Mouse (Mus musculus) cortical plate, adult 2 months (tissue): ENCODE data around the gene Plet1. TPM values are rescaled to one million over a fixed set of nuclear protein-coding genes. Genes with fewer than 3 reads are reported as not detected.

Experiments
- H3K27ac ChIP-seq: fragments of 200-500 bp; 2 replicates; pipeline ENCODE4 v1.5.1; 2012; ENCODE audit warnings: low read length, control low read depth, inconsistent platforms; ENCODE audit not compliant: insufficient read depth
- H3K4me1 ChIP-seq: fragments of 200-500 bp; 2 replicates; pipeline ENCODE4 v1.6.1; 2011; ENCODE audit warnings: low read length; ENCODE audit not compliant: control insufficient read depth, insufficient read depth
- H3K4me3 ChIP-seq: fragments of 200-500 bp; 2 replicates; pipeline ENCODE4 v1.5.1; 2011; ENCODE audit warnings: mild to moderate bottlenecking, low read length, control low read depth; ENCODE audit not compliant: insufficient read depth
- CTCF ChIP-seq: fragments of 200-500 bp; IDR thresholded peaks from 2 replicates; pipeline ENCODE4 v1.5.1; 2011; ENCODE audit warnings: mild to moderate bottlenecking, control low read depth, low read length; ENCODE audit not compliant: insufficient read depth; ENCODE audit errors: extremely low read depth
- POLR2A ChIP-seq: fragments of 200-500 bp; IDR thresholded peaks from 2 replicates; pipeline ENCODE4 v1.6.1; 2011; ENCODE audit warnings: mild to moderate bottlenecking, low read length, control low read depth; ENCODE audit not compliant: insufficient read depth; ENCODE audit errors: extremely low read depth
- polyA plus RNA-seq: library from polyadenylated mRNA; depleted of rRNA; stranded (reverse); fragments of >200 nt; gene quantifications from 2 replicates; pipeline ENCODE4 v1.2.3, GENCODE M21; 2012

Plet1 gene
- polyA plus RNA-seq, 1 experiment = 0.13 TPM

DNA sequence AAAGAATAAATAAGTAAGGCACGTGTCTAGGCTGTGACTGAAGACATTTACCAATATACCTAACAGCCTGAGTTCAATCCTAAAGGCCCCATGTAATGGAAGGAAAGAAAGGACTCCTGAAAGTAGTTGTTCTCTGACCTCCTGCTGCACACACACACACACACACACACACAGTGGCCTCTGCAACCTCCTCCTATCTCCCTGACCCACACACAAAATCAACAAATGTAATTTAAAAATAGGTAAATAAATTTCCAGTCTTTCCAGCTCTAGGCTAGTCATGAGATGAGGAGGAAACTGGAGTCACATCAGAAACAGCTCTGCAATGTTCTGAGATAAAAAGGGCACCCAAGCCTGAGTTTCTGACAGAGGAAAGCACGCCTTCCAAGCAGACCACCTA, 548 bp upstream of the Plet1 start:
- H3K27ac ChIP-seq = no peak overlapping the region
- no peak for TF ChIP-seq CTCF
- no peak for TF ChIP-seq POLR2A
- no peak overlapping the region for H3K4me3 ChIP-seq
- H3K4me1 ChIP-seq = no peaks in the 10 kb centered on the region

DNA sequence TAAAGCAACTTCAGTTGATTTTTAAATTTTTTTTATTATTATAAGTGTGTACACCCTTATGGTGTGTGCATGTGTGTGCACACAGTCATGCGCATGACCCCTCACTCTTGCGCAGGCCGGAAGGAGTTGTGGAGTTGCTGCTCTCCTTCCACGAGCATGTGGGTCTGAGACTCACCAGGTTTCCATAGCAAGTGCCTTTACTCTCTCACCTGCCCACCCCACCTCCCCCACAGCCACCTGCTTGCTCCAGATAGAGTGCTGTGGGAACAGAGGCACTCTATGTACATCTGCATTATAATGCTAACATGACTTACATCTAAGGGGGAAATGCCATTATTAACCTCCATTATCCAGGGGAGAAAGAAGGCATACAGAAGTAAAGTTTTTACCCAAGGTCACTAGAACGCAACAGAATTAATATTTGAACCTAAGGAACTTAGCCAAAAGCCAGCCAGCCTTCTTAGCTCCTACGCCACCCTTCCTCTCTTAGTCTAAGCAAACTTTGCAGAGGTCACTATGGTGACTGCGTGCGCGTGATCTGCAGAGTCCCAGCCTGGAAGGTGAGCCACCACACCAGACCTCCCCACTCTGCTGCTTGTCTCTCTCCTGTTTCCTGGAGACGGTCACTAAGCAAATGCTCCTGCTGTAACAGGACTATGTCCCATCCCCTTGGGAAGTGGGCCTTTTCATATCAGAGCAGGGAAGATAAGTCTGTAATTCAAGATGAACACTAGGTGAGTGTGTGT, 1.3 kb downstream of the Plet1 start:
- Histone ChIP-seq H3K27ac (no peak overlapping the region), H3K4me1 (no peaks in the 10 kb centered on the region), H3K4me3 (no peak overlapping the region)
- TF ChIP-seq CTCF = no peak
- no peak for TF ChIP-seq POLR2A

DNA sequence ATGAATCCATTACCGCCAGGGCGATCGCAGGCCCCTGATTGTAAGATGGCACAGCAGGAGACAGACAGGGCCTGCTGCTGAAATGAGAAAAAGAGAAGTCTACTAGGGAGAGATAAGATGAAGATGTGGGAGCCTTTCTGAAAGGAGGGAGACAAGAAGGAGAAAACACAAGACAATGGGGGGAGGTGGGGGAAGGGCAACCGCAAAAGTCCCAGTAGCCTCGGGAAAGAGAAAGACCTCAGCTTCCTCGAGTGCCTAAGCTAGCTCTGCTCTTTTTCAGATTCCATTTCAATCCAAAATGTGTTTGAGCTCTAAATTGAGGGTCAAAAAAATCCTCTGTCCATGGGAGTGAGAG, 1.8 kb downstream of the Plet1 start:
- no peaks in the 10 kb centered on the region for H3K4me1 ChIP-seq
- H3K4me3 ChIP-seq = no peak overlapping the region
- no peak overlapping the region for H3K27ac ChIP-seq
- TF ChIP-seq CTCF (no peak), POLR2A (no peak)

DNA sequence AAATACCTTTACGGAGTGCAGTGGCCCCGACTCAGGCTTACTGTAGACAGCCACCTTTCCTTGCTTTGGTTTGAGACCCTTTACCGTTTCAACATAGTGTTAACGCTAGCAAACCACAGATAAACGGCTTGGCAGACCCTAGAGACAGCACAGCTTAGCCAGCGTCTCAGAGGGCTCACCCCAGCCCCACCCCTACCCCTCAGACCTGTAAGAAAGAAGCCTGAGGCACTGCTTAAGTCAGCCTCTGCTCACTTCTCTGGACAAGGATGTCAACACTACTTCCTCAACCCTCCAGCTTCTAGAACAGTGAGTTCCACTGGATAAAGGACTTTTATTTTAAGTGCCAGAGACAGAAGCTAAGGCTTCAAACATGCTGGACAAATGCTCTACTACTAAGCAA, 2.2 kb downstream of the Plet1 start:
- Histone ChIP-seq H3K27ac (no peak overlapping the region), H3K4me3 (no peak overlapping the region), H3K4me1 (no peaks in the 10 kb centered on the region)
- TF ChIP-seq POLR2A = no peak
- no peak for TF ChIP-seq CTCF

DNA sequence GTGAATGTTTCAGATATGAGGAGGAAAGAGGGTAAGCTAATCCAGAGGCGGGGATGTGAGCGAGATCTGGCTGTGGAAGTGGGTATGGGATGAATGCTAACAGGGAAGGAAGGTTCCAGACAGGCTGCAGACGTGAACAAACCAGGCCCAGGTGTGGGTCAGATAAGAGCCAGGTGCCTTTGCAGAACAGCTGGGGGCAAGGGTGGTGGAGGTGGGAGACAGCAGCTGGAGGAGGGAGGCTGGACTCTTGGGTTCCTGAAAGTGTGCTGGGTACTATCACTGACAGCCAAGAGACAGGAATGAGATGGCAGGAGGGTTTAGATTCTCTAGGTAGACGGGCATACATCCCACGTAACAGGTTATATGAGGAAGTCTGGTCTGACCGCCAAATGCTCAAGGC, 2.8 kb downstream of the Plet1 start:
- no peak overlapping the region for H3K4me3 ChIP-seq
- no peaks in the 10 kb centered on the region for H3K4me1 ChIP-seq
- TF ChIP-seq CTCF (no peak), POLR2A (no peak)
- no peak overlapping the region for H3K27ac ChIP-seq

DNA sequence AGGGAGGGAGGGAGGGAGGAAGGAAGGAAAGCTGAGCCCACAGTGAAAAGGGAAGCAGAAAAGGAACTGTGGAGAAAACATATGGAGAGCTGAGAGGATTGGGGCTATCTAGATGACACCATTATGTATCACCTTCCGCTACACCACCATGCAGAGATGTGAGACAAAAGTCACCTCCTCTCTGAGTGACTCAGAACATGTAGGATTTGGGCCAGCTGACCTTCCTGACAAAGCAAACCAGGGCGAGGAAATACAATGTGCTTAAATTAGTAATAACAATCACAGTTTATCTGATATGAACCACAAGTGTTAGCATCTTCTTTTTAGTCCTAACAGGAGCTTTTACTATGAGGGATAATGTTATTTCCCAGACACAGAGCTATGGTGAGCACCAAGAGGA, 3.2 kb downstream of the Plet1 start:
- no peak for TF ChIP-seq POLR2A
- TF ChIP-seq CTCF = no peak
- H3K4me3 ChIP-seq = no peak overlapping the region

DNA sequence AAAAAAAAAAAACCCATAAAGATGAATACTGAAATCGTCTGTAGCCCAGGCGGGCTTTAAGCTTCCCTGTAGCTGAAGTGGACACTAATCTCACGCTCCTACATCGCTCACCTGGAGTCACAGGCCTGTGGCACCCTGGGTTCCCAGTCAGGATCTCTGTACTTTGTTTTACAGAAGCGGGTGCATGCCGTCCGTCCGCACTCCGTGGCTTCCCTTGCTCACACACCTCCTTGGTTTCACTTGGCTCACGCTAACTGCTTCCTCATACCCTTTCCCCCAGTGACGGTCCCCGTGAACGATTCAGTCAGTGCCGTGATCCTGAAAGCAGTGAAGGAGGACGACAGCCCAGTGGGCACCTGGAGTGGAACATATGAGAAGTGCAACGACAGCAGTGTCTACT, 4.5 kb downstream of the Plet1 start:
- Histone ChIP-seq H3K4me1 (no peaks in the 10 kb centered on the region), H3K4me3 (no peak overlapping the region), H3K27ac (no peak overlapping the region)
- TF ChIP-seq POLR2A (no peak), CTCF (no peak)

More for the DNA sequence above, 3.2 kb downstream of the Plet1 start:
- Histone ChIP-seq H3K27ac (no peak overlapping the region), H3K4me1 (no peaks in the 10 kb centered on the region)

DNA sequence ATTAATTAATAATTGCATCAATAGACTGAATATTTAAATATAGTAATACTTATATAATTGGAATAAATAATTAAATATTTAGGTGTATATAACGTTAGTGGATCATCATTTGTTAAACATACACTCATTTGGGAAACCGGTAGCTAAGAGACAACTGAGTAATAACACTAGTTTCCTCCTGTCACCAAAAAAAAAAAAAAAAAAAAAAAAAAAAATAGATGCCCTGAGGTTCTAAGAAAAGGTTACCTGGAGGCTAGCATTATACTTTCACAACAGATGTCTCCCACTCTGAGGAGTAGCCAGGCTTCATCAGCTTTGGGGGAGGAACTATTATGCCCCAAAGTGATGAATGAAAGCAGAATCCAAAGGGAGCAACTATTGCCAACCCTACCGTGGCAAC, 5.5 kb downstream of the Plet1 start:
- Histone ChIP-seq H3K4me3 (no peak overlapping the region), H3K27ac (no peak overlapping the region), H3K4me1 (no peaks in the 10 kb centered on the region)
- no peak for TF ChIP-seq CTCF
- TF ChIP-seq POLR2A = no peak

DNA sequence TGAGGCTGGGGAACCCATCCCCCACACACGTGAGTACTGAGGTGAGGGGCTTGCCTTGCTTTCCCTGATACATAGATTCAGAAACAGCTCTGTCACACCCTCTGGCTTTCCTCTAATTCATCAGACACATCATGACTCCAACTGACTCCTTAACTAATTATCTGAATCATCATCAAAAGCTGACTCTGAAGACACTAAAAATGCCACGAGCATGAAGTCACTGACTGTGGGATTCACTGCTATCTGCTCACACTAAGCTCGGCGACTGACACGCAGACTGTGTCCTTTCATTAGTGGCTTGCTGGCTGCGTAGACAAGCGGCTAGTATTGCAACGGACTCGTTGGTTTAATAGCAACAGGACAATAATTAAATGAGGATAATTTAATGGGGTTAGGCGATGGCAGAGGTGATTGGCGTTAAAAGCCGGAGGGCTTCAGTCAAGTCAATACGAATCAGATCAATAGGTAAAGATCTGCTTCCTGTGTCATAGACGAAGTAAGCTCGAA, 6.2 kb downstream of the Plet1 start:
- H3K4me3 ChIP-seq = peak overlapping the region; percentile 9; the same call in 1 of the 2 replicates
- no peak for TF ChIP-seq POLR2A
- TF ChIP-seq CTCF = no peak
- no peaks in the 10 kb centered on the region for H3K4me1 ChIP-seq
- H3K27ac ChIP-seq = no peak overlapping the region

DNA sequence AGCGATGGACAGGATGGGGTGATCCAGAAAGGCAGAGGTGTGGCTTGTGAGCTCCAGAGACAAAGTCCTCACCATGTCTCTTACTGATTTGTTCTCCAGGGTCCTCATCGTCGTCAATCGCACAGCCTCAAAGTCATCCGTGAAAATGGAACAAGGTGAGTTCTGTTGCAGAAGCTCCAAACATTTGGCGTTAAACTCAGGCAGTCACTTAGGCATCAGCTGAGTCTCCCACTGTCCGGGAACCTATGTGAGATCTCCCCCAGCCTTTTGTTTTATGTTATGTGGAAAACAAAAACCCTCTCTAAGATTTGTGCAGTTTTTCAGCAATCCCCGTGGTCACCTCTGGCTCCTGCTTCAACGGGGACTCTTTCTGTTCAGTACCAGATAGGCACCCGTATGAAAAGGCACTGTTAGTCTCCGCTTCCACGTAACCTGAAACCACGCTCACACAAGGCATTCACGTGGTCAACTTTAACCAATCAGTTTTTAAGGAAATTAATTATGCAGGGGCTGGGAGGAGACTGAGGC, 6.7 kb downstream of the Plet1 start:
- Histone ChIP-seq H3K4me1 (no peaks in the 10 kb centered on the region), H3K4me3 (peak overlapping the region; percentile 9), H3K27ac (no peak overlapping the region)
- TF ChIP-seq POLR2A (0 out of 2 replicates have a peak, but pooled peaks have one; percentile 30), CTCF (no peak)

DNA sequence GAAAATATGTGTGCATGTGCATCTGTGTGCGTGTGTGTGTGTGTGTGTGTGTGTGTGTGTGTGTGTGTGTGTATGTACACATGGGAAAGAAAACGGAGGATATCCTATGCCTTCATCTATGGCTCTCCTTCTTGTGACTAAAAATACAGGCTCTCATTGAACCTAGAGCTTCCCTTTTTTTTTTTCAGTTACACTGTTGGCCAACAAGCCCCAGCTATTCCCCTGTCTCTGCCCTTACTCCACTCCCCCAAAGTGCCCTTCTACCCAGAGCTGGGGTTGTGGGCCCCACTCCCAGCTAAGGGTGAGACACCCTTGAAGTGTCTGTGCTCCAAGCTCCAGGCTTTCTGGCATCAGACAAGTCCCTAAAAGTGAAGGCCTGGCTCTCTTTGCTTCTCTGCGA, 8.6 kb downstream of the Plet1 start:
- H3K4me1 ChIP-seq = no peaks in the 10 kb centered on the region
- no peak for TF ChIP-seq POLR2A
- TF ChIP-seq CTCF = no peak
- no peak overlapping the region for H3K4me3 ChIP-seq
- no peak overlapping the region for H3K27ac ChIP-seq
